In genomic region chr2:122351931-122352329, GRCm38 (mm10) we compare ENCODE assay signal across 7 mouse cellular contexts. TPM values are rescaled to one million over a fixed set of nuclear protein-coding genes. Genes with fewer than 3 reads are reported as not detected.
A peak's percentile ranks its signal among the peaks of the same experiment; 100 is the strongest.
DNase-seq lines count a peak whose midpoint lies in the region; ATAC-seq and TF ChIP-seq lines count a peak whose summit lies in the region.

No protein-coding gene starts in this region.

- peak overlapping the region; percentile 5; the same call in 1 of the 2 replicates for H3K9ac ChIP-seq in midbrain, embryonic 11.5 days (ENCODE audit: low read length)

- H3K27ac ChIP-seq in embryonic facial prominence, embryonic 10.5 days (replicated peaks) = peak overlapping the region; percentile 45; the same call in 1 of the 2 replicates
- H3K27ac ChIP-seq in midbrain, embryonic 11.5 days (ENCODE audit: low read depth, low read length) = peak overlapping the region; percentile 27; the same call in 1 of the 2 replicates
- H3K27ac ChIP-seq in gastrocnemius, adult 2 months = no peak overlapping the region

- H3K9me3 ChIP-seq in embryonic facial prominence, embryonic 10.5 days = no peaks in the 10 kb centered on the region
- no peaks in the 10 kb centered on the region for H3K9me3 ChIP-seq in midbrain, embryonic 11.5 days (ENCODE audit: control insufficient read depth, low read length)

- H3K36me3 ChIP-seq in embryonic facial prominence, embryonic 10.5 days (replicated peaks) = peaks cover 59% of the 10 kb centered on the region
- H3K36me3 ChIP-seq in midbrain, embryonic 11.5 days (ENCODE audit: control insufficient read depth, insufficient read depth, low read length) = peaks cover 2% of the 10 kb centered on the region; the same call in 1 of the 2 replicates

- 64% methylated on average over 4 of the region's 4 CpGs for WGBS in embryonic facial prominence, embryonic 10.5 days
- 54% methylated on average over 4 of the region's 4 CpGs for WGBS in midbrain, embryonic 11.5 days

- TF ChIP-seq CTCF in gastrocnemius, adult 2 months (IDR thresholded peaks at IDR 0.05) = no peak

- intact Hi-C loops in gastrocnemius, adult 2 months (cut with DNase I) = no loop called here

- H3K4me1 ChIP-seq in embryonic facial prominence, embryonic 10.5 days = peaks cover 43% of the 10 kb centered on the region
- H3K4me1 ChIP-seq in midbrain, embryonic 11.5 days (ENCODE audit: control insufficient read depth, insufficient read depth, low read length) = peaks cover 22% of the 10 kb centered on the region

- DNase-seq in ovary, postnatal 36 days (ENCODE audit: low spot score) = peak; percentile 46
- no peak for DNase-seq in ovary, postnatal 14 days (ENCODE audit: low spot score)
- DNase-seq in embryonic facial prominence, embryonic 10.5 days (ENCODE audit: low spot score) = no peak
- peak; percentile 31 to 47 for DNase-seq in kidney, adult 8-10 months
- DNase-seq in midbrain, embryonic 11.5 days (ENCODE audit: low spot score, missing footprints) = no peak
- no peak for DNase-seq in gastrocnemius, adult 2 months
- DNase-seq in spleen, adult 12 weeks (ENCODE audit: low spot score) = no peak

- no peak overlapping the region for H3K4me2 ChIP-seq in midbrain, embryonic 11.5 days

- ATAC-seq in midbrain, embryonic 11.5 days (ENCODE audit: low FRiP score) = no peak

- H3K4me3 ChIP-seq in embryonic facial prominence, embryonic 10.5 days = no peak overlapping the region
- no peak overlapping the region for H3K4me3 ChIP-seq in midbrain, embryonic 11.5 days (ENCODE audit: low read depth, low read length)
- H3K4me3 ChIP-seq in gastrocnemius, adult 2 months = no peak overlapping the region

- H3K27me3 ChIP-seq in embryonic facial prominence, embryonic 10.5 days (replicated peaks; ENCODE audit: low read depth, poor library complexity, severe bottlenecking) = no peaks in the 10 kb centered on the region
- H3K27me3 ChIP-seq in midbrain, embryonic 11.5 days (ENCODE audit: control insufficient read depth, insufficient read depth, low read length) = no peaks in the 10 kb centered on the region

RNA-seq across cellular contexts. Expression of gene Shf, which starts 17.0 kb away (rescaled TPM):
- 4.7 and 7.6 TPM in 2 replicates for polyA plus RNA-seq in embryonic facial prominence, embryonic 10.5 days (2016; fragmentation: Nextera tagmentation; extraction: Ambion mirVana)
- polyA plus RNA-seq in midbrain, embryonic 11.5 days (2014; fragmentation: Nextera tagmentation; extraction: Ambion mirVana) = 6.7 and 9.2 TPM in 2 replicates
- 1 to 10 TPM; 2.1 to 2.9 TPM for total RNA-seq in gastrocnemius, adult 2 months (2021)

RNA-seq across cellular contexts. Expression of gene Duox1, which starts 36.5 kb away (rescaled TPM):
- polyA plus RNA-seq in embryonic facial prominence, embryonic 10.5 days (2016; fragmentation: Nextera tagmentation; extraction: Ambion mirVana) = 0.07 TPM in 1 of 2 replicates, not detected in the other
- polyA plus RNA-seq in midbrain, embryonic 11.5 days (2014; fragmentation: Nextera tagmentation; extraction: Ambion mirVana) = 0.04 TPM in 1 of 2 replicates, not detected in the other
- total RNA-seq in gastrocnemius, adult 2 months (2021) = under 1 TPM; 0.43 to 0.73 TPM

RNA-seq across cellular contexts. Expression of gene Duoxa1, which starts 38.4 kb away (rescaled TPM):
- polyA plus RNA-seq in embryonic facial prominence, embryonic 10.5 days (2016; fragmentation: Nextera tagmentation; extraction: Ambion mirVana) = 0.27 TPM in 1 of 2 replicates, not detected in the other
- not detected in 2 replicates for polyA plus RNA-seq in midbrain, embryonic 11.5 days (2014; fragmentation: Nextera tagmentation; extraction: Ambion mirVana)
- total RNA-seq in gastrocnemius, adult 2 months (2021) = under 1 TPM; 0.28 to 0.95 TPM

RNA-seq across cellular contexts. Expression of gene Duoxa2, which starts 53.2 kb away (rescaled TPM):
- polyA plus RNA-seq in embryonic facial prominence, embryonic 10.5 days (2016; fragmentation: Nextera tagmentation; extraction: Ambion mirVana) = 0.09 TPM in 1 of 2 replicates, not detected in the other
- not detected in 2 replicates for polyA plus RNA-seq in midbrain, embryonic 11.5 days (2014; fragmentation: Nextera tagmentation; extraction: Ambion mirVana)
- total RNA-seq in gastrocnemius, adult 2 months (2021) = not detected

RNA-seq across cellular contexts. Expression of gene Duox2, which starts 53.7 kb away (rescaled TPM):
- not detected in 2 replicates for polyA plus RNA-seq in embryonic facial prominence, embryonic 10.5 days (2016; fragmentation: Nextera tagmentation; extraction: Ambion mirVana)
- polyA plus RNA-seq in midbrain, embryonic 11.5 days (2014; fragmentation: Nextera tagmentation; extraction: Ambion mirVana) = 0.03 TPM in 1 of 2 replicates, not detected in the other
- under 1 TPM; 0.06 to 0.13 TPM for total RNA-seq in gastrocnemius, adult 2 months (2021)

Comparison
In these comparisons a context has a peak if more than half of its experiments do, and no peak if none do; other contexts are left out.
1. DNase-seq: peak in ovary, postnatal 36 days (single experiment) and kidney, adult 8-10 months (2 of 2); none in ovary, postnatal 14 days (single experiment), embryonic facial prominence, embryonic 10.5 days (single experiment), midbrain, embryonic 11.5 days (single experiment), gastrocnemius, adult 2 months (single experiment) and spleen, adult 12 weeks (single experiment).